Mouse (Mus musculus) neural tube, embryonic 10.5 days (tissue): ENCODE data around the gene Olfr1497.
"Not testable (repeated sequence)": the region's sequence is repeated elsewhere in the genome, so short reads cannot be mapped to it uniquely, and the experiment has no call there.

Experiments used
- DNase-seq: peaks from one replicate; pipeline ENCODE4 v3.0.0-alpha.2; 2017; ENCODE audit warnings: low spot score; ENCODE audit errors: extremely low spot score

The Olfr1497 gene

DNA sequence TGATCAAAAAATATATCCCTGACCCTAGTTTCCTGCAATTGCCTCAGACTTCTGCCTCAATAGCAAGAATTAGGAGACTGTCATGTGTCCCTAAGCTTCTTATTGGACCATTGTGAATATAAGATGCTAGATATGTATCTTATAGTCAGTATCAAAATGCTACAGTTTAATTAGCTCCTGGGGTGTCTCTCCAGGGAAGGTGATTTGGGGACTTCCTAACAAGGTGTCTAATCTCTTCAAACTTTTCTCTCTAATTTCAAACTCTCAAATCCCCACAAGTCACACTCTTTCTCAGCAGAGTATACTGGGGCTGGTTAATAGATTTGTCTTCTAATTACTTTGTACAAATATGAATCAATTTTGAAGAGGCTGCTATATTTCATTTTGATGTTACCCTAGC, at the start of gene Olfr1497:
Gene Olfr1497, minus strand, starts transcription at position 101 of the 400 bp plus-strand sequence.
- DNase-seq = no peak

DNA sequence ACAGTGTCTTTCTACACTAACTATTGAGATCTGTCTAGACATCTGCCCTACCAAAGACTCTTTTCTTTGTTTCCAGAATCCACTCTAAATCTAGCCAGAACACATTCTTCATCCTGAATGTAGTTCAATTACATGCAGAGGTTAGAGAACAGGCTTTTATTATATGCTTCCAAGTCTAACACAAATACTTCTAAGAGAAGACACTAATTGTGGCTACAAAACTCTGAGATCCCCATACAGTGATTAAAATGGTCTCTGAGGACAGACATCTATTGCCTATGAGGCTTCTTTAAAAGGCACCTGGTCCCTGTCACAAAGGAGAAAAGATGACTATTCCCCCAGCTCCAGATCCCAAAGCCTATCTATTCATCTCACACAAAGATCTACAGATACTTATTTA, 32.4 kb upstream of the Olfr1497 start, which contains the start of gene Olfr1500:
Gene Olfr1500, minus strand, starts transcription at position 101 of the 400 bp plus-strand sequence.
- DNase-seq = no peak

DNA sequence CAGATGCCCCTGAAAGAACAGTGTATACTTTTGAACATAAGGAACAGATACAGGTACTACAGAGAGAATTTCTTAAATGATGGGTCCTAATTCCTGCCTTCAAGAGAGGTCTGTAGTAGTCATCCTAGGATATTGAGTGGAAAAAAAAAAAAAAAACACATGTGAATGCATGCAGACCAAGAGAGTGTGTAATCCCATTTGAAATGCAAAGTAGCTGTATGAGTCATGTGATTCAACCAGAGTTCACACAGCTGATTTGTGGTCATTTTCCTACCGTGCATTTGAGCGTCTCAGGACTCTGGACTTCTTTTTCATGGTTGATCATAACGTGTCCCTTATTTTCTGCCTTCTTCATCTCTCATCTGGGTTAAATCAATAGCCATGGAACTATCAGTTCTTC, 30.4 kb upstream of the Olfr1497 start:
- no peak for DNase-seq

DNA sequence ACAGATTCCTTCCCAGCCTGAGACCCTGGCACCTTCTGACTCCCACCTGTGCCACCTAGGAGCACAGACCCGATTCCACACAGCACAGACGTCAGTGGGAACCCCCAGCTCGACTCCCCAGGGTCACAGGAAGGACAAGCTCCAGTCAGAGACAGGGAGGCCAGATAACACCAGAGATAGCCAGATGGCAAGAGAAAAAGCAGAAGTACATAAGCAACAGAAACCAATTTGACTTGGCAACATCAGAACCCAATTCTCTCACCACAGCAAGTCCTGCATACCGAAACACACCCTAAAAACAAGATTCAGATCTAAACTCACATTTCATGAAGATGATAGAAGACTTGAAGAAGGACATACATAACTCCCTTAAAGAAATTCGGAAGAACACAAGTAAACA, 22.8 kb upstream of the Olfr1497 start:
- DNase-seq = no peak

DNA sequence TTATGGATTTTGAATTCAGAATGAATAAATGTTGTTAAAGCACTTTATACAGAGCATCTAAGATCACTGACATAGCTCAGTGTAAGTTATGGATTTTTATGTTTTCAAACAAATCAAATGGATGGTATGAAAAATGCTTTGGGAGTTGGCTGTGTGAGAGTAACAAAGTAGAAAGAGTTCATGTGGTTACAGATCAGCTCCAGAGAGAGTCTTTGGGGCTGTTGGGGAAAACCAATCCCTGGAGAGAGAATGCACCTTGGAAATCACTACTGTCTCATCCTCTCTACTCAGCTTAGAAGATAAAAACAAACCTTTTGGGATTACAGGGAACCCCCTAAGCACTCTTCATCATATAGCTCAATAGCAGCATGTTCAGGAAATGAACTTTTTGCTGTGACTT, 21.3 kb upstream of the Olfr1497 start, which contains the start of gene Olfr1499:
Gene Olfr1499, minus strand, starts transcription at position 101 of the 400 bp plus-strand sequence.
- no peak for DNase-seq

DNA sequence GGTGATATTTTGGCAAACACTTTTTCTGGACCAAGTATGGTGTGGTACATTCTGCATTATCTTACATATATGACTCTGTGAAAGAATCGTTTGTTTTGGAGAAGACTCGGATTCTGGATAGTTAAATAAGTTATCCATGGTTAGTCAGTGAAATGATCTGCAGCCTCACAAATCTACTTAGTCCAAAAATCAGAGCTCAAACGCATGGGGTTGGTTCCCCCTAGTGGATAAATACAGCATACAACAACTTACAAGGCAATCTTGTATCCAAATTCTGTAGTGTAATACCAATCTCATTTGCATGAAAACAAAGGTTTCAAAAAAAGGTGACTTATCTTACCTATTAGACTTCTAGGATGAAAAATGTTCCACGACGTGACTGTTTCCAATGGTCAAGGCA, 20.8 kb upstream of the Olfr1497 start:
- no peak for DNase-seq

DNA sequence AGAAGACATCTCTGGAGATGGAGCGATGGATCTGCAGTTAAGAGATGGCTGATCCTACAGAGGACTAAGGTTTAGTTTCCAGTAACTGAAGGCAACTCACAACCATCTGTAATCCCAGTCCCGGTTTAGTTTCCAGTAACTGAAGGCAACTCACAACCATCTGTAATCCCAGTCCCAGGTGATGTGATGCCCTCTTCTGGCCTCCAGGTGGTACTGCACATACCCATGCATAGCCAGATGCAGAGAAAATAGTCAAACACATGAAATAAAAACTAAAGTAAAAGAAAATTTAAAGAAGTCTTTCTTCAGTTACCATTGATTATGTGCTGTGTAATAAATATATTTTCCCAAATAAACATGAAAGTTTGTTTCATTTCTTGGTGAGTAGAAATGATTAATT, 14.8 kb upstream of the Olfr1497 start:
- no peak for DNase-seq

DNA sequence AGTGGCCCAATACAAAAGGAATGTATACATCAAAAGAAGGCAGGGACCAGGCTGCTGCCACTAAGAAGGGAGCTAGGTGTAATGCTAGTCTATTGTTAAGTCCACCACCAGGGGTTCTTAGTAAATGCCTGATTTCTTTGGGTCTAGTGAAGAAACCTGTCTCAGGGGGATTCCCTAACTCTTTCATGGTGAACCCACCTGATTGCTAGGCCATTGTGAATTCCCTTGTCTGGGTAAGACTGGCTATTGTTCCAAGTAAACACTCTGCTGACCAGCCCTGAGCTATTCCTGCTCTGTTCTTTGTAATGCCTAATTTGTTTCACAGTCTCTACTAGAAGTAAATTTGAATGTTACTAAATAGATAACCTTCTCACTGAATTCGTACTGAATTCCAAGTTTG, 7.5 kb upstream of the Olfr1497 start:
- DNase-seq = not testable (repeated sequence)

DNA sequence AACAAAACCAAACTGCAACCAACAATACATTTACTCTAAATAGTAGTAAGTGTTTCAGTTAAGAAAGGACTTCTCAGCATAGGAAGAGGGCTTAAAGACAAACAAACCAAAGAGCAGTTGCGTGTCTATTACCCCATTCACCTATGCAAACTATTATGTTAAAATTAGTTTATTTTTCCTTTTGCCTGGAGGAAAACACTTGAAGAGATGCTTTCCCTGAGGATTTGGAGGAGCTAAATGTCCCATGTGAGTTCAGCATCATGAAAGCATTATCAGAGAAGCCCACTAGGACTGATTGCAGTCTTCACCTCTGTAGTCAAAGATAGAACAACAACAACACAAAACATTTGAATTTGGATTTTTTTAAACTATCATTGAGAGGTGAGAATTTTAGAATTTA, 20.4 kb downstream of the Olfr1497 start, which contains the start of gene Olfr1496:
Gene Olfr1496, plus strand, starts transcription at position 301 of the 400 bp plus-strand sequence.
- DNase-seq = no peak

DNA sequence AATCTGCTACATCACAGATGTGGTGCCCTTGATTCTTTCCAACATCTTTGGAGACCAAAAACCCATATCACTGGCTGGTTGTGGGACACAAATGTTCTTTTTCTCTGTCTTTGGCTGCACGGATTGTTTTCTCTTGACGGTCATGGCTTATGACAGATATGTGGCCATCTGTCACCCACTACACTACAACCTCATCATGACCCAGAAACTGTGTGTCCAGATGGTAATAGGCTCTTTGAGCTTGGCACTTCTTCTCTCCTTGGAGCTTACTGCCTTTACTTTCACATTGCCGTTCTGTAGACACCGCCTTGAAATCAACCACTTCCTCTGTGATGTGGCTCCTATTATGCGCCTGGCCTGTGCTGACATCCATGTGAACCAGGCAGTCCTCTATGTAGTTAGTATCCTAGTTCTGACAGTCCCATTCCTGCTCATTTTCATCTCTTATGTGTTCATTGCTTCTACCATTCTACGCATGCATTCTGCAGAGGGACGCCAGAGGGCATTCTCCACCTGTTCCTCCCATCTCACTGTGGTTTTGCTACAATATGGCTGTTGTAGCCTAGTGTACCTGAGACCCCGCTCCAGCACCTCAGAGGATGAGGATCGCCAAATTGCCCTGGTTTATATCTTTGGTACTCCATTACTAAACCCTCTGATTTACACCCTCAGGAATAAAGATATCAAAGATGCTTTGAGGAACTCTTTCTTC, 29.3 kb downstream of the Olfr1497 start:
- DNase-seq = no peak

DNA sequence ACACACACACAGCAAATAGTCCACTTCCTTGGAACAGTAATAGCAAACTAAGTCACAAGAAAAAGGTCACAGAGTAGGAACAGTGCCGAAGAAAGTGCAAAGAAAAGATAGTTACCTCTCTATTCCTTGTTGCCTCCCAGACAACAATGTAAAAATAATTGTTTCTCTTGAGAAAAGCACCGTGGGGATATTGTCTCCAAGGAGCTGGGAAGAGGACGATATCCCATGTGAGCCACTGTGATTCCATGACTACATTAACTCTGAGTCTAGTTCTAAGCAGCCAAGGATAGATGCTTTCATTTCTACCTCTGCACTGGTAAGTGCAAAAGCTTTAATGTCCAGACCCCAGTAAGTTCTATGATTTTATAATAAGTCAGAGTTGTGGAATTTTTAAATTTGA, 33.7 kb downstream of the Olfr1497 start, which contains the start of gene Olfr1495:
Gene Olfr1495, plus strand, starts transcription at position 301 of the 400 bp plus-strand sequence.
- no peak for DNase-seq

DNA sequence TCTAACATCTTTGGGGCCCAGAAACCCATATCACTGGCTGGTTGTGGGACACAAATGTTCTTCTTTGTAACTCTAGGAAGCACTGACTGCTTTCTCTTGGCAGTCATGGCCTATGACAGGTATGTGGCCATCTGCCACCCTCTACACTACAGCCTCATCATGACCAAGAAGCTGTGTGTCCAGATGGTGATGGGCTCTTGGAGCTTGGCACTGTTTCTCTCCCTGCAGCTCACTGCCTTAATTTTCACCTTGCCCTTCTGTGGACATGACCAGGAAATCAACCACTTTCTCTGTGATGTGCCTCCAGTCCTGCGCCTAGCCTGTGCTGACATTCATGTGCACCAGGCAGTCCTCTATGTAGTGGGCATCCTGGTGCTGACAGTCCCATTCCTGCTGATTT, 48.6 kb downstream of the Olfr1497 start:
- DNase-seq = no peak
